Mouse (Mus musculus): ENCODE measurements at regions not wholly inside any gene's neighbourhood (a gene's known extent, or its start where the extent isn't known, plus 50 kb on each side); places are given as distances from the start of the nearest gene placed in this dataset.

DNA sequence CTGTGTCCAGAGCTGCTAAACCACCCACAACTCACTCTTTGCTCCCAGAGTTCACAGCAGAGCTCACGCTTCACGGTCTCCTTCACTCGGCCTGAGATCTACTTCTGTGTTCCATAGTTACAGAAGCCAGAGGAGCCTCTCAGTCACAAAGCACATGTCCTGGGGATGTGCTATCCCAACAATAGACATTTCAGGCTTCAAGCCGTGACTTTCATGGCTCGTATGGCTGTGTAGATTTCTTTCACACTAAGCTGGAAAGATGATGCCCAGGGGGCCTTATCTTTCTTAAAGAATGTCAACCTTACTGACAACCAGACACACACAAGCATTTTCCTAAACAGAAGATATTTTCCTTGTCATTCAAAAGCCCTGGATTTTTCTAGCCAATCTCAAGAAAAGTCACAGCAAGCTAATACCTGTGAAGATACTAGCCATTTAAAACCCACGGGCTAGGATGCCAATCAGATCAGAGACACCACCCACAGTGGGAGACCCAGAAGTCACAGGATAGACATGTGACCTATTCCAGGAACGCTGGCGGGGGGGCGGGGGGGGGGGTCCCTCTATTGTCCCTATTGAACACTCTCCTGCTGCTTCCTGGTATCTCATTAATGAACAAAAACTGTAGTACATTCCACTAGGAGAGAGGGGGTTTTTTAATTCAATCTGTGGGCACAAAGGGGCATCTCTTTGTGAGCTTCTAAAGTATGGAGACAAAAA is 98.8 kb upstream of the Mapk10 start:
- Histone ChIP-seq H3K4me3 (ENCODE audit: low read depth, low read length) (no peak overlapping the region), H3K36me3 (ENCODE audit: insufficient read depth) (no peaks in the 10 kb centered on the region), H3K4me2 (ENCODE audit: low read depth) (no peak overlapping the region), H3K9me3 (ENCODE audit: low read length) (no peaks in the 10 kb centered on the region), H3K9ac (no peak overlapping the region), H3K27ac (ENCODE audit: low read depth, low read length) (no peak overlapping the region), H3K4me1 (ENCODE audit: insufficient read depth) (no peaks in the 10 kb centered on the region), H3K27me3 (ENCODE audit: insufficient read depth, low read length) (no peaks in the 10 kb centered on the region)
- TF ChIP-seq CTCF (IDR thresholded peaks at IDR 0.05; ENCODE audit: low read depth) = no peak
- no peak for ATAC-seq
- no peak for DNase-seq
- WGBS = 11% methylated on average over 9 of the region's 9 CpGs

DNA sequence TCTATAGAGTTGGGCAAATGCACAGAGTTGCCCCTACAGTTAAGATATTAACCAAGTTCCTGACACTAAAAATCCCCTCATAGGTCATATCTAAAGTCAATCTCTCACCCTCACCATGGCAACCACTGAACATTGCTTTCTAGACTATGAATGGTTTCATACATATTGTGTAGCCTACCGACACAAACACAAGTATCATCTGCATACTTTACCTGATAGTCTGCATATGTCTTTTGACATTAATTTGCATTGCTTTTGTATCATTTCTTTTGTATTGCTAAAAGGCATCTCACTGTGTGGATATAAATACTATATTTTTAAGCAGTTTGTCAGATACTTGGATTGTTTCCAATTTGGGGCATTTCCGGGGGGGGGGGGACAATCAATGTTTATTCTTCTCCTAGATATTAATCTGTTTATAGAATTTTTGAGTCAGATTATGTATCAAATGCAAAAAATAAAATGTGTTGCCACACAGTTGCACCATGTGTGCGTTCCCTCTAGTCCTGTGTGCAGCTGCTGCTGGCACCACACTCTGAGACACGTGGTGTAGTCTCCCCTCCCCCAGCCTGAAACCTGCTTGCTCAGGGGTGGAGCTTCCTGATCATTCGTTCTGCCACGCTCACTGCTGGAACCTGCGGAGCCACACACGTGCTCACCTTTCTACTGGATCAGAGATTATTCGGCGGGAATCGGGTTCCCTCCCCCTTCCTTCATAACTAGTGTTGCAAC is 94.7 kb upstream of the Mapk10 start:
- WGBS = 53% methylated on average over 11 of the region's 11 CpGs
- Histone ChIP-seq H3K27me3 (ENCODE audit: insufficient read depth, low read length) (no peaks in the 10 kb centered on the region), H3K4me2 (ENCODE audit: low read depth) (no peak overlapping the region), H3K27ac (ENCODE audit: low read depth, low read length) (no peak overlapping the region), H3K9me3 (ENCODE audit: low read length) (no peaks in the 10 kb centered on the region), H3K4me3 (ENCODE audit: low read depth, low read length) (no peak overlapping the region), H3K36me3 (ENCODE audit: insufficient read depth) (no peaks in the 10 kb centered on the region), H3K9ac (no peak overlapping the region), H3K4me1 (ENCODE audit: insufficient read depth) (no peaks in the 10 kb centered on the region)
- ATAC-seq (peak; percentile 83), DNase-seq (peak; percentile 54)
- TF ChIP-seq CTCF (IDR thresholded peaks at IDR 0.05; ENCODE audit: low read depth) = no peak

DNA sequence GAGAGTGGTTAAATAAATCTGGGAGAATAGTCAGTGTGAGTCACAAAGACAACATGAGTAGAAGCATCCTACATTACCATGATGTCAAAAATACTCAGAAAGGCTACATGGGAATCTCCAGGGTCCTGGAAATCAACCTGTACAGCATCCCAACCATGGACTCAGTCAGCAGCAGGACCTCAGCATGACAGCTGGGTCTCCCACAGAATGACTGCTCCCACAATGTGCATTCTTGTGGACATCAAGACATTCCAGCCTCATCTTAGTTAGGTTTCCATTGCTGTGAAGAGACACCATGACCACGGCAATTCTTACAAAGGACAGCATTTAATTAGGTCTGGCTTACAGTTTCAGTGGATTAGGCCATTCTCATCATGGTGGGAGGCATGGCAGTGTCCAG is 93.8 kb upstream of the Mapk10 start:
- H3K27me3 ChIP-seq (ENCODE audit: insufficient read depth, low read length) = no peaks in the 10 kb centered on the region
- no peak overlapping the region for H3K27ac ChIP-seq (ENCODE audit: low read depth, low read length)
- no peak overlapping the region for H3K4me2 ChIP-seq (ENCODE audit: low read depth)
- no peak for TF ChIP-seq CTCF (IDR thresholded peaks at IDR 0.05; ENCODE audit: low read depth)
- no peaks in the 10 kb centered on the region for H3K36me3 ChIP-seq (ENCODE audit: insufficient read depth)
- no peak overlapping the region for H3K9ac ChIP-seq
- DNase-seq (no peak), ATAC-seq (no peak)
- no peak overlapping the region for H3K4me3 ChIP-seq (ENCODE audit: low read depth, low read length)
- H3K4me1 ChIP-seq (ENCODE audit: insufficient read depth) = no peaks in the 10 kb centered on the region
- 85% methylated on average over 1 of the region's 1 CpGs for WGBS
- no peaks in the 10 kb centered on the region for H3K9me3 ChIP-seq (ENCODE audit: low read length)

DNA sequence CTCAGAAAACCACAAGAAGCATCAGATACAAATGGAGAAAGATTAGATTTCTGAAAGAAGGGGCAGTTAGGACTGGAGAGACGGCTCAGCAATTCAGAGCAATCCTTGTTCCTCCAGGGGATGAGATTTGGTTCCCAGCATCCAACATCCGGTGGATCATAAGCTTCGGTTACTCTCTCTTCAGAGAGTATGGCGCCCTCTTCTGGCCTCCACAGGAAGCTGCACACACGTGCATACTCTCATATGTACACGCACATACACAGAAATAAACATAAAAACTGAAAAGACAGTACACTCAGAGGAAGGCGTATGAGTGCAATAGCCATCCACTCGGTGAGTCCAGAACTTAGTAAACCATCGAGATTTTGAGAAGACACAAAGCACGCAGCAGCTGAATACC is 91.6 kb upstream of the Mapk10 start:
- no peak for ATAC-seq

DNA sequence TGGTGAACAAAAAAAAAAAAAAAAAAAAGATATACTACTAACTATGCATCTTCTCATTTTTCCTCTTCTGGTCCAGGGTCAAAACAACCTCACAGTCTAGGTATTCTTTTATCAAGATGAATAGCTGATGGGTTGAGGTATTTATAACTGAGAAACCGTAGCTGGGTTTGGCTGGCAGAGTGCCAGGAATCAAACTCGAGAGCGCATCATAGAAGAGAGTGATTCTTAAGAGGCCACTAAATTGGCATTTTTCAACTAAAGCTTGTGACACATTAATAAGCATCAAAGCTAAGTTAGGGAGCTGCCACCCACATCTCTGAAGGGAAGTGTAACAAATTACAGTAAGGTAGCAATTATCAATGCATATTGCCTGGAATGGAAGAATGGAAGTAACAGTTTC is 90.2 kb upstream of the Mapk10 start:
- DNase-seq = peak; percentile 41
- no peaks in the 10 kb centered on the region for H3K9me3 ChIP-seq (ENCODE audit: low read length)
- no peak overlapping the region for H3K4me3 ChIP-seq (ENCODE audit: low read depth, low read length)
- no peaks in the 10 kb centered on the region for H3K36me3 ChIP-seq (ENCODE audit: insufficient read depth)
- no peak overlapping the region for H3K4me2 ChIP-seq (ENCODE audit: low read depth)
- TF ChIP-seq CTCF (IDR thresholded peaks at IDR 0.05; ENCODE audit: low read depth) = no peak
- no peak overlapping the region for H3K9ac ChIP-seq
- peak; percentile 38; the same call in 1 of the 2 replicates for ATAC-seq
- H3K4me1 ChIP-seq (ENCODE audit: insufficient read depth) = no peaks in the 10 kb centered on the region
- no peaks in the 10 kb centered on the region for H3K27me3 ChIP-seq (ENCODE audit: insufficient read depth, low read length)
- 13% methylated on average over 3 of the region's 3 CpGs for WGBS
- no peak overlapping the region for H3K27ac ChIP-seq (ENCODE audit: low read depth, low read length)

More for the DNA sequence above, 91.6 kb upstream of the Mapk10 start:
- Histone ChIP-seq H3K4me2 (ENCODE audit: low read depth) (no peak overlapping the region), H3K9me3 (ENCODE audit: low read length) (no peaks in the 10 kb centered on the region), H3K27me3 (ENCODE audit: insufficient read depth, low read length) (no peaks in the 10 kb centered on the region), H3K9ac (no peak overlapping the region), H3K4me3 (ENCODE audit: low read depth, low read length) (no peak overlapping the region), H3K27ac (ENCODE audit: low read depth, low read length) (no peak overlapping the region), H3K36me3 (ENCODE audit: insufficient read depth) (no peaks in the 10 kb centered on the region), H3K4me1 (ENCODE audit: insufficient read depth) (no peaks in the 10 kb centered on the region)
- peak; percentile 24; the same call in 1 of the 2 replicates for TF ChIP-seq CTCF (IDR thresholded peaks at IDR 0.05; ENCODE audit: low read depth)
- DNase-seq = no peak
- 93% methylated on average over 10 of the region's 10 CpGs for WGBS

DNA sequence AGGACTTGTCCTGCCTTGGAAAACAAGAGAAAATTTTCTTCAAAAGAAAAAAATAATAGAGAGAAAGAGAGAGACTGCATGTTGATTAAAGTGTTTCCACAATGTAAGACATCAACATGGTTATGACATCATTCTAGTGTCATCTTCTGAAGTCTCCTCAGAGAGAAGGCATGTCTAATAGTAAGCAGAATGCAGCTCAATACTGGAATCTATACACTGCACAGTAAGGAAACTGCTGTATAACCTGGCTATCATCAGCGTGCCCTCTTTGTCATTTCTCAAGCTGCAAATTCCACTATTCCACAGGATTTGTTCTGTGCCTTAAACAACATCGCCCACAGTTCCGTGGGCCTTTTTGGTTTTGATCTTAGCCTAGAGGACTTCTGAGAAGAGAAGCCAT is 82.8 kb upstream of the Mapk10 start:
- Histone ChIP-seq H3K4me3 (ENCODE audit: low read depth, low read length) (no peak overlapping the region), H3K9me3 (ENCODE audit: low read length) (no peaks in the 10 kb centered on the region), H3K36me3 (ENCODE audit: insufficient read depth) (no peaks in the 10 kb centered on the region), H3K4me2 (ENCODE audit: low read depth) (no peak overlapping the region), H3K9ac (no peak overlapping the region), H3K4me1 (ENCODE audit: insufficient read depth) (no peaks in the 10 kb centered on the region), H3K27ac (ENCODE audit: low read depth, low read length) (no peak overlapping the region), H3K27me3 (ENCODE audit: insufficient read depth, low read length) (no peaks in the 10 kb centered on the region)
- TF ChIP-seq CTCF (IDR thresholded peaks at IDR 0.05; ENCODE audit: low read depth) = no peak
- DNase-seq (no peak), ATAC-seq (no peak)
- WGBS = 74% methylated on average over 3 of the region's 3 CpGs

DNA sequence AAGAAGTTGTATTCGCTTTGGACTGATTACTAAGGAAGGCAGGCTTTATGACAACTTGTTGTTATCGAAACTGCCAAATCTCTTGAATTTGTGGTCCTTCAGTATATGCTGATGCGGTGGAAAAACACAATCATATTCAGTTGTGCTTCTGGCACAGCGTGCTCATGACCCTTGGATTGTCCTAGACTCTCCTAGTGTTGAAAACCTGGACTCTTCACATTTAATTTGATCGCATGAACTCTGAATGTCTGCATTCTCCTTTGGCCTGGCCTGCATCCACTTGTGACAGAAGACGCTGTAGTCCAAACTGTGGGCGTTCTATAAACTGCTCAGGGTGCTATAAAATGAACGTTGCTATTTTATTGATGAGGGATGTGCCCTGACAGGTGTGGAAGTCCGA is 80.6 kb upstream of the Mapk10 start:
- ATAC-seq = no peak
- 92% methylated on average over 9 of the region's 9 CpGs for WGBS
- Histone ChIP-seq H3K27ac (ENCODE audit: low read depth, low read length) (no peak overlapping the region), H3K4me3 (ENCODE audit: low read depth, low read length) (no peak overlapping the region), H3K4me1 (ENCODE audit: insufficient read depth) (no peaks in the 10 kb centered on the region), H3K9me3 (ENCODE audit: low read length) (no peaks in the 10 kb centered on the region), H3K9ac (no peak overlapping the region), H3K4me2 (ENCODE audit: low read depth) (no peak overlapping the region), H3K36me3 (ENCODE audit: insufficient read depth) (no peaks in the 10 kb centered on the region), H3K27me3 (ENCODE audit: insufficient read depth, low read length) (no peaks in the 10 kb centered on the region)
- no peak for DNase-seq
- no peak for TF ChIP-seq CTCF (IDR thresholded peaks at IDR 0.05; ENCODE audit: low read depth)
